Mouse (Mus musculus) embryonic facial prominence, embryonic 13.5 days (tissue): ENCODE measurements around the gene Pax5. TPM values are rescaled to one million over a fixed set of nuclear protein-coding genes. Genes with fewer than 3 reads are reported as not detected.

ENCODE experiments used
- ATAC-seq: fragments of 200-750 bp; cut with Nextera tagmentation; 2 replicates; pipeline ENCODE4 v1.8.0; 2017; ENCODE audit warnings: low read depth; ENCODE audit not compliant: insufficient number of reproducible peaks, insufficient read depth, low FRiP score, low TSS enrichment
- H3K27ac ChIP-seq: fragments of 300-500 bp; sonication (generic); 2 replicates; pipeline ENCODE4 v1.5.1; 2015; ENCODE audit warnings: moderate library complexity, mild to moderate bottlenecking, inconsistent platforms
- H3K27me3 ChIP-seq: fragments of 300-500 bp; sonication (generic); 2 replicates; pipeline ENCODE4 v1.6.1; 2015; ENCODE audit warnings: mild to moderate bottlenecking, inconsistent platforms
- H3K36me3 ChIP-seq: fragments of 300-500 bp; sonication (generic); 2 replicates; pipeline ENCODE4 v1.6.1; 2015; ENCODE audit warnings: mild to moderate bottlenecking, inconsistent platforms
- H3K4me1 ChIP-seq: fragments of 300-500 bp; sonication (generic); 2 replicates; pipeline ENCODE4 v1.6.1; 2015; ENCODE audit warnings: inconsistent platforms
- H3K4me2 ChIP-seq: fragments of 300-500 bp; sonication (generic); 2 replicates; pipeline ENCODE4 v1.6.1; 2015; ENCODE audit warnings: moderate library complexity, mild to moderate bottlenecking, inconsistent platforms
- H3K4me3 ChIP-seq: fragments of 300-500 bp; sonication (generic); 2 replicates; pipeline ENCODE4 v1.5.1; 2015; ENCODE audit warnings: mild to moderate bottlenecking, inconsistent platforms
- H3K9ac ChIP-seq: fragments of 300-500 bp; sonication (generic); 2 replicates; pipeline ENCODE4 v1.6.1; 2015; ENCODE audit warnings: mild to moderate bottlenecking, inconsistent platforms
- H3K9me3 ChIP-seq: fragments of 300-500 bp; sonication (generic); 2 replicates; pipeline ENCODE4 v1.6.1; 2016; ENCODE audit warnings: inconsistent platforms
- WGBS: fragments of 180-500 bp; shearing (Covaris S2); methylation state at CpG from one replicate; pipeline ENCODE4 v1.1.7; 2015; ENCODE audit warnings: mixed read lengths; 5-methylcytosine and 5-hydroxymethylcytosine counted together
- polyA plus RNA-seq: library from polyadenylated mRNA; unstranded; fragments of >200 nt; fragmentation: Nextera tagmentation; extraction: Ambion mirVana; gene quantifications from 2 replicates; pipeline ENCODE4 v1.2.1, GENCODE M21; 2015

The Pax5 gene
- polyA plus RNA-seq, 1 experiment from 2014 or later, result not detected

DNA sequence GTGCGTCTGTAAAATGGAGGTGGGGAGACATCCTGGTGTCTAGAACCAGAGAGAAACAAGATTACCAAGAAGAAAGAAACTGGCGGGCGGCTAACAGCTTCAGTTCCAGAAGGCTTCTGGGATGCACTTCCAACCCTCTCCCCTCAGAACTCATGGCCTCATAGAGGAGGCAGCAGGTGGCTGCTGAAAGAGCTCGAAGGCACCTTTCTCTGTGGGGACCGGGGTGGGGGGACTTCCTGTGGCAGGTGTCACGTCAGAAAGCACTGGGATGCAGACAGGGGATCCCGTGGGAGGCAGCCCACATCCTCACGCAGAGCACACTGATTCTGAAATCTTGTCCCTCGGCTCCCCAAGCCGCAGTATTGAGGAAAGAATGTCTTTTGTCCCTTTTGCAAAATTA lies 46.8 kb downstream of the Pax5 start:
- Histone ChIP-seq H3K27ac (no peak overlapping the region), H3K4me2 (peak overlapping the region; percentile 95), H3K36me3 (no peaks in the 10 kb centered on the region), H3K9me3 (no peaks in the 10 kb centered on the region), H3K4me1 (peaks cover 11% of the 10 kb centered on the region; the same call in 1 of the 2 replicates), H3K9ac (no peak overlapping the region), H3K27me3 (peaks cover 79% of the 10 kb centered on the region), H3K4me3 (peak overlapping the region; percentile 55)
- ATAC-seq, result no peak
- 16% methylated on average over 10 of the region's 10 CpGs for WGBS

DNA sequence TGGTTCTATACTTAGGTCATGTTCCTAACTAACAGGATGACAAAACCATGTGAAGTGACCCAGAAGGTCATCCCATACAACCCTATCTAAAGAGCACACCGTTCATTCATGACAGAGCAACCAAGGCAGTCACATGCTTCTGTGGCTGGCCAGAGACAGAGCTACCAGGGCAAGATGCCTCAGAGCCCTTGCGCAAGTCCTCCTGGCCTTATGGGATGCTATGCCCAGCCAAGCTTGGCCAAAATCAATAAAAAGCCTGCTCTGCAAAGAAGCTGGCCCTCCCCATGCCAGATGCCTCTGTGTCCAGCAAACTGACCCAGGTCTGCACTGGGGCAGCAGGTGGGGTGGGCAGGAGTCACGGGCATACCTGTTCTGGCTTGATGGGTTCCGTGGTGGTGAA lies 65.1 kb downstream of the Pax5 start:
- Histone ChIP-seq H3K9ac (no peak overlapping the region), H3K27ac (no peak overlapping the region), H3K9me3 (no peaks in the 10 kb centered on the region), H3K4me1 (no peaks in the 10 kb centered on the region), H3K36me3 (no peaks in the 10 kb centered on the region), H3K27me3 (no peaks in the 10 kb centered on the region; the same call in 1 of the 2 replicates), H3K4me3 (no peak overlapping the region), H3K4me2 (no peak overlapping the region)
- ATAC-seq, result no peak
- WGBS, result 85% methylated on average over 4 of the region's 4 CpGs

DNA sequence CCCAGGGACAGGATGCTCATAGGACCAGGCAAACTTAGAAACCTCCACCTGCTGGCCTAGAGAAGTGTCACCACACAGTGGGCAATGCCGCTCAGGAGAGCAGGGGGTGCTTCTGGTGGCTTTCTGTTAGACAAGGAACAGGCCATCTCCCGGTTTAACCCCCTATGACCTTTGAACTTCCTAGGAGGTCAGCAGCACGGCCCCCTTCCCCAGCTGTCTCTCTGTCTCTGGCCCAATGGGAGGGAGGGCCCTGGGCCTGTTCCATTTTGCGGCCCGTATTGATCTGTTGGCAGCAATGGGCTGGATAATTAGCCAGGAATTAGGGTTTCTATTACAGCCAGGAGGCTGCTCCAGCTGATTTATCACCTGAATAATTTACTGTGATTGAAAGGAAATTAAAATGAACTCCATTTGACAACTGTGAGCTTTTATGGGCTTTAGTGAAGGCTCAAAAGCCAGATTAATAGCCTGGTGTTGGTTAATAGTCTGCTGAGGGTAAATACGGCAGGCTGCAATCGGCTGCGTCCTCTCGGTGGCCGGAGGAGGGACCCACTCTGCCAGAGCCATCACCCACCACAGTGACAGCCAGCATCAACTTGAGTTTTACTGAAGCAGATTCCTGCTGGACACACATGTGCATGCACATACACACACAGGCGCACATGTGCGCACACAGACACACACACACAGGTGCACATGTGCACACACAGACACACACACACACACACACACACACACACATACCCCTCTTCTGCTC lies 68.3 kb downstream of the Pax5 start:
- no peaks in the 10 kb centered on the region; the same call in 1 of the 2 replicates for H3K27me3 ChIP-seq
- ATAC-seq, result no peak
- WGBS, result 46% methylated on average over 12 of the region's 12 CpGs

DNA sequence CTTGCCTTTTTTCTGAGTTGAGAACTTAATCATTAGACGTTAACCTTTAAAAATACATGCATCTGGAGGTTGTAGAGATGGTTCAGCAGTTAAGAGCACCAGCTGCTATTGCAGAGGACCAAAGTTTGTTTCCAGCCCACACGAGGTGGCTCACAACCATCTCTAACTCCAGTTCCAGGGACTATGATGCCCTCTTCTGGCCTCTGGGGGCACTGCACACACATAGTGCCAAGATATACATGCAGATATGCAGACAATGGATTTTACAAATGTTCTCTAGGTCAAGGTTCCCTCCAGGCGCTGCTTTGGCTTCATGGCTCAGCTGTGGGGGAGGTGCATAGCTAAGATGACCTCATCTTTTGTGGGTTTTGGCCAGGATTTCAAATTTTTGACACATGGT lies 74.7 kb downstream of the Pax5 start:
- Histone ChIP-seq H3K27me3 (no peaks in the 10 kb centered on the region), H3K4me3 (no peak overlapping the region), H3K4me1 (no peaks in the 10 kb centered on the region), H3K36me3 (no peaks in the 10 kb centered on the region), H3K9ac (no peak overlapping the region), H3K27ac (no peak overlapping the region), H3K9me3 (no peaks in the 10 kb centered on the region), H3K4me2 (no peak overlapping the region)
- ATAC-seq, result no peak
- 79% methylated on average over 3 of the region's 3 CpGs for WGBS

More for the DNA sequence above, 68.3 kb downstream of the Pax5 start:
- no peak overlapping the region for H3K4me2 ChIP-seq
- no peak overlapping the region for H3K27ac ChIP-seq
- H3K4me3 ChIP-seq, result no peak overlapping the region
- H3K9me3 ChIP-seq, result no peaks in the 10 kb centered on the region
- no peak overlapping the region for H3K9ac ChIP-seq
- no peaks in the 10 kb centered on the region for H3K4me1 ChIP-seq
- no peaks in the 10 kb centered on the region for H3K36me3 ChIP-seq

DNA sequence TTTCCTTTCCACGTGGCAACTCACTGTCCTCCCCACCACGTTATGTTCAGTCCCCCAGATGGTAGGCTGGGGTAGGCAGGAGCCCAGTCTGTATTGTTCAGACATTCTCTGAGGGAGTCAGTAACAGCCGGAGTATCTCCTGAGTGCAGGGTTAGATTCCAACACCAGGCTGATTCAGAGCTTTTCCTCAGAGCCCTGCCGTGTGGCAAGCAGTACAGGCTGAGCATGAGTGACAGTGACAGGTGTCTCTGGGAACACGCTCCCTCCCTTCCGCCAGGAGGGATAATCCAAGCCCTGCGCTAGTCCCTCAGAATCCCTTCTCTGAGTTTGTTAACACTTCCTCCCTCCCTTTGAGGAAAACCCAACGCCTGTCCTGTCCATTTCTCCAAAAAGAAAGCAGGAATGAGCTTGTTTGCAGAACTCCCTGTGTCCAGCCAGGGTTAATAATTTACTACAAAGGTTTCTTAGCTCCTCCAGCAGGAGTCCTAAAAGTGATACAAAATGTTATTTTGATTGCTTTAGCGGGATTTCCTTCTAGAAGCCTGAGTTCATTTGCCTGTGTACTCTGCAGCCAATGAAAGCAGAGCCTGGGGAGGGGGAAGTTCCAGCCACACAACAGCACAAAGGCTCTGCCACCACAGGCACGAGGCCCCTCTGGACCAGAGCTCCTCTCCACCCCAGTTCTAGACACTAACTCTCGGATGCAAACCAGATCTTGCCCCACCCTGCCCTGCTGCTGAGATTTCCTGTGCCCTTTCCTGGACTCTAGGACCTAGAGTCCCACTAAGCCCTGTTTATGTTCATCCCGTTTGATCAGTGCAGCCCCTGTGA lies 76.4 kb downstream of the Pax5 start:
- WGBS, result 23% methylated on average over 12 of the region's 12 CpGs
- no peak overlapping the region for H3K27ac ChIP-seq
- H3K4me2 ChIP-seq, result no peak overlapping the region
- H3K9me3 ChIP-seq, result no peaks in the 10 kb centered on the region
- ATAC-seq, result no peak
- no peak overlapping the region for H3K4me3 ChIP-seq
- H3K4me1 ChIP-seq, result no peaks in the 10 kb centered on the region
- no peaks in the 10 kb centered on the region for H3K36me3 ChIP-seq
- no peaks in the 10 kb centered on the region for H3K27me3 ChIP-seq
- no peak overlapping the region for H3K9ac ChIP-seq

DNA sequence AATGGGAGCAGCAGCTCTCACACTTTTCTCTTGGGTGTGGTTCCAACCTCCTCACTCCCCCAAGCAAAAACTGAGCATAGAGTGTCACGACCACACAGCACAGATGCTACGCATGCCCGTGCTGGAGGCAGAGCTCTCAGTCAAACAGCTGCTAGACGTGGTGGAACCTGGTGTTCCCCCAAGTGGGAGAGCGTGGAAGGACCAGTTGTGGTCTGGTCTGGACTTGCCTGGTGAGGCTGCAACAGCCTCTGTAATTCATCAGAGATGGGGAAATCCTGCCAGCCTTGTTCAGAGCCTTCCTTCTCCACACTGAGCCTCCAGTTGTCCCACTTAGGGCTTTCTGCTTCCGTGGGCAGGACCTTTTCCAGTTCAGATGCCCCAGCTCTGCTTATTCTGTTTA lies 80.2 kb downstream of the Pax5 start:
- Histone ChIP-seq H3K9ac (no peak overlapping the region), H3K4me1 (no peaks in the 10 kb centered on the region), H3K27me3 (no peaks in the 10 kb centered on the region), H3K27ac (no peak overlapping the region), H3K4me3 (no peak overlapping the region), H3K9me3 (no peaks in the 10 kb centered on the region), H3K4me2 (no peak overlapping the region), H3K36me3 (no peaks in the 10 kb centered on the region)
- ATAC-seq, result no peak
- 46% methylated on average over 6 of the region's 6 CpGs for WGBS

DNA sequence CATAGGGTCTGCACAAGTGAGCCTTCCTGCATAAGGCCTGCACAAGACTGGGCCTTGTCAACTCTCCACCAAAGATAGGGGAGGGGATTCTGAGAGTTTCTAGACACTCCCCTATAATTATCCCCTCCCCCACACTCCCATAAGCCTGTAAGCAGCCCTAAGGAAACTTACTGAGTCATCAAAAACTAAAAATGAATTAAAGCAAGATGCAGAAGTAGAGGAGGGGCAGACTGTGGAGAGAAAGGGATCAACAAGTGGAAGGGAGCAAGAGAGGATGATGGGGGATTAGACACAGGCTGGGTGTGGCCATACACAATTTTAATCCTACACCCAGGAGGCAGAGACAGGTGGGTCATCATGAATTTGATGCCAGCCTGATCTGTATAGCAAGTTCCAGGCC lies 82.4 kb downstream of the Pax5 start:
- no peaks in the 10 kb centered on the region for H3K27me3 ChIP-seq
- H3K36me3 ChIP-seq, result no peaks in the 10 kb centered on the region
- H3K4me2 ChIP-seq, result no peak overlapping the region
- no peak overlapping the region for H3K9ac ChIP-seq
- H3K4me3 ChIP-seq, result no peak overlapping the region
- no peaks in the 10 kb centered on the region for H3K4me1 ChIP-seq
- H3K27ac ChIP-seq, result no peak overlapping the region
- no peaks in the 10 kb centered on the region for H3K9me3 ChIP-seq
- ATAC-seq, result no peak

DNA sequence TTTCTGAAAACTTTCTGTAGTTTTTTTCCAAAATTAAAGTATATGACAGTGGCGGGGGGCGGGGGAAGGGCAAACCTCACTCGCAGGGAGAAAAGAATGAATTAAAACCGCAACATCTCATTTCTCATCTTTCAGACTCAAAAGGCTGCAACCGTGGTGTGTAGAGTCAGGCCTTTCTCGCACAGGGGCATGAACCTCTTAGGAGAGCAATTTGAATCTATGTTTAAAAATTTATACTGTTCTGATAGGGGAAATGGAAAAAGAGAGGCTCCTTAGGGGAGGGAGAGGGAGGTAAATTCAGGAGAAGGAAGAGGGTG lies 85.2 kb downstream of the Pax5 start:
- 0 out of 2 replicates have a peak, but pooled peaks cover 1% of the 10 kb centered on the region for H3K9me3 ChIP-seq
- no peaks in the 10 kb centered on the region for H3K36me3 ChIP-seq
- H3K4me2 ChIP-seq, result no peak overlapping the region
- no peaks in the 10 kb centered on the region for H3K27me3 ChIP-seq
- 81% methylated on average over 6 of the region's 6 CpGs for WGBS
- H3K9ac ChIP-seq, result no peak overlapping the region
- ATAC-seq, result no peak
- no peaks in the 10 kb centered on the region for H3K4me1 ChIP-seq
- no peak overlapping the region for H3K27ac ChIP-seq
- no peak overlapping the region for H3K4me3 ChIP-seq

DNA sequence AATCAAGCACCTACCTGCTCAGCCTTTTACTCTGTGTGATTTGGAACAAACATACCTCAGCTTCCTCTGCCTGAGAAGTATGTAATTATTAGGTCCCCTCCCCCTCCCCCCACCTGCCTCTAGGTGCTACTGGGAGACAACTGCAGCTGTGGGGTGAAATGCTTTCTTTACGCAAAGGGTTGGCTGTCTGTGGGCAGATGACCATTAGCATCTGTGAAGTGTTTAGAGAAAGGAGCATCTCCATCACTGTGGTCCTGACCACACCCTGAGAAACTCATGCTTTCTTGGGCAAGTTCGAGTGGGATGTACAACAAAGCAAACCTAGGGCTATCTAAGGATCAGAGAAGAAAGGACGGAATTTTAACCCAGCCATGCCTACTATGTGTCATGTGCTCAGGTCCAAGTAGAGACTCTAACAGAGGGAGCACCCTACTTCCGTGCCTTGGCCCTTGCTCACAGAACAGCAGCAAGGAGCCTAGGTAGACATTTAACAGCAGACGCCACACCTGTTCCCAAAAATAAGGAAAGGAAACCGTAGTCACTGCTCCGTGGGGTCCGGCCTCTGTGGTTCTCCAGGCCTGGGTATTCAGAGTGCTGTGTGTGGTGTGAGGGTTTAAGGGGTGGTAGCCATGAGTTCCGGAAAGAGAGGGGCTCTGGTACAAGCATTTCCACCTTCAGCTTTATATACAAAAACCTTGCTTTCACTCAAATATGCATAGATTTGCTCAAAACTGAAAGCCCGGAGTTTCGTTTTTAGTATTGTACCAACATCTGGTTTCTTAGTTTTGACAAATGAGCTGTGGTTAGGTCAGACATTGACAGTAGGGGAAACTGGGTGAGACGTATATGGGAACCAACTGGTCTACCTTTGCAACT lies 85.8 kb downstream of the Pax5 start:
- Histone ChIP-seq H3K4me2 (no peak overlapping the region), H3K9me3 (0 out of 2 replicates have a peak, but pooled peaks cover 2% of the 10 kb centered on the region), H3K36me3 (no peaks in the 10 kb centered on the region), H3K27me3 (no peaks in the 10 kb centered on the region), H3K27ac (no peak overlapping the region), H3K9ac (no peak overlapping the region), H3K4me1 (no peaks in the 10 kb centered on the region), H3K4me3 (no peak overlapping the region)
- ATAC-seq, result no peak
- WGBS, result 80% methylated on average over 12 of the region's 12 CpGs

DNA sequence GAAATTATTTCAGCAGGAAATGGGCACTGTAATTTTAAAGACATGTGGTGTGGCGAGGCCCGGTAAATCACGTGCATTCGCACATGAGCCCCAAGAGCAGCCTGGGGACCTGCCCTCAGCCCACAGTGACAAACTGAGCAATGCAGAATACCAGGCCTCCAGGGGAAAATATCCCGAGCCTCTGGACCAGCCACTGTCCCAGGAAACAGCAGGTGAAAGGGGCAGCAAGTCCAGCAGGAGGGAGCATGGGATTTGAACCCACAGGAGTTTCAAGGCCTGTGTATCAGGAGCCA lies 86.9 kb downstream of the Pax5 start:
- no peak overlapping the region for H3K4me2 ChIP-seq
- H3K27me3 ChIP-seq, result no peaks in the 10 kb centered on the region
- H3K9ac ChIP-seq, result no peak overlapping the region
- no peaks in the 10 kb centered on the region for H3K36me3 ChIP-seq
- no peak for ATAC-seq
- 62% methylated on average over 5 of the region's 5 CpGs for WGBS
- 0 out of 2 replicates have a peak, but pooled peaks cover 2% of the 10 kb centered on the region for H3K9me3 ChIP-seq
- no peak overlapping the region for H3K27ac ChIP-seq
- no peaks in the 10 kb centered on the region for H3K4me1 ChIP-seq
- no peak overlapping the region for H3K4me3 ChIP-seq

DNA sequence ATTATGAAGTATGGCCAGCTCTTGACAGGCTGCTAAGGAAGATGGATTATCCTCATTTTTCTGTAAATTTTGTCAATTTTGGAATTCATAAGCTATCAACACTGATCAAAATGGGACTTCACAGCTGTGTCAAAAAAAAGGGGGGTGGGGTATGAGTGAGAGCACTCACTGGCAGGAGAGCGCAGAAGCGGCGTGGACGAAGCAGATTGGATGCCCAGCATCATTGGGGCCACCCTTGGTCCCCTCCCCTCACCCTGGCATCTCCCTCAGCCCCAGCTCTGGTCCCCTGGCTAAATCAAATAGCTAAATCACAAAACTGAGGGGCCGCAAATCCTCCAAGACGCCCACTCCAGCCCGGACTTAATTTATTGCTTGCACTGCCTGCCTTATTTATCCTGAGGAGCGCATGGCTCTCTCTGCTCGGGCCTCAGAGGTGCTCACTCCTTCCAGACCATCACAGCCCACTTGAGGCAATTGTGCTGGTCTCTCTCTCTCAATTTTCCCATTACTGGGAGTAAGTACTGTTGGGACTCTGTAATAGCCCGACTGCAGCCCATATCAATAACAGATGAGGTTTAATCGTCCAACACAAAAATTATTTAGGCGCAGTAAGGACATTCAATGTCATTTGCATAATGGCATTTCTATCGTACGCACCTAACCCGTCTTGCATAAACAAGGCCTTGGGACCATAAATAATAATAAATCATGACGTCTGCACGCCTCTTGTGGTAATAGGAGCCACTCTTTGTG lies 87.4 kb downstream of the Pax5 start:
- 80% methylated on average over 17 of the region's 17 CpGs for WGBS
- Histone ChIP-seq H3K4me3 (no peak overlapping the region), H3K27ac (no peak overlapping the region), H3K9me3 (0 out of 2 replicates have a peak, but pooled peaks cover 2% of the 10 kb centered on the region), H3K27me3 (no peaks in the 10 kb centered on the region), H3K9ac (no peak overlapping the region), H3K4me2 (no peak overlapping the region), H3K4me1 (no peaks in the 10 kb centered on the region), H3K36me3 (no peaks in the 10 kb centered on the region)
- ATAC-seq, result no peak
